Mouse (Mus musculus) thymus, postnatal 10 days (tissue): Measurements from ENCODE around the gene Msantd2.

Experiments used
- DNase-seq, 2 experiments: peaks; one replicate each; pipeline ENCODE4 v3.0.0; 2021; ENCODE audit warnings: low spot score in 2 of 2

The Msantd2 gene

GRCm38 (mm10) chr9:37504348-37504747 is 15.2 kb downstream of the Msantd2 start:
- no peak for DNase-seq

DNA sequence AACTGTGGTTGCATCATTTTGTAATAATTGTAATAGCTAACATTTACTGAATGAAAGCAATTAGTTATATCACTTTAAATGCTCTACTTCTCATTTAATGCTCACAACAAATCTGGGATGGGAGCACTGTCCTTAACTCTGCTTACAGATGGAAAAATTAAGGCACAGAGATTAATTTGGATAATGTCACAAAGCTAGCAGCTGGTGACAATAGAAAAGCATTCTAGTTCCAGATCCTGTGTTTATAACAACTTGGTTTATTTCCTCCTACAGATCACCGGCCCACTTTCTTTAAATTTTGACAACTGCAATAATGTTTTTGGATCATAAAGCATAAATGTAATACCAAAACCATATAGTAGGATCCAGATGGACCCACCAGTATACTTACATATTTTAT is 16.9 kb downstream of the Msantd2 start:
- DNase-seq: no peak

GRCm38 (mm10) chr9:37512097-37512496 is 23.0 kb downstream of the Msantd2 start:
- DNase-seq: no peak

DNA sequence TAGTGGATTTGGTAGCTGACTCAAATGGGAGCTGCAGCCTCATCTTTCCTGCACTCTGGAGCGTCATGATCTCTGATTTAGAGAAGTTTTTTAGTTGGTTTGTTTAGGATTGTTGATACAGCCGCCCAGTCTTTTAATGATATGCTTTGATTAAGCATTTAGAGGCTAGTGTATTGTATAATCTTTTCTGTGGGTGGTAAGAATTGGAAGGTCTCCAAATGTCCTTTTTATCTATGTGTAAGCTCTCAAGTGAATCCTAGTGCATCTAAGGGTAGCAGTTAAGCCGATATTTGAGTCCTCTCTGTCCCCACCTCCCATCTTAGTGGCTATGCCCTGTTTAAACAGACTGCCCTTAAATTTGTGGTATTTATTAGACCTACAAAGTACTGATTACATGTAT is 25.3 kb downstream of the Msantd2 start:
- no peak for DNase-seq

GRCm38 (mm10) chr9:37517467-37517866 is 28.3 kb downstream of the Msantd2 start:
- no peak for DNase-seq

DNA sequence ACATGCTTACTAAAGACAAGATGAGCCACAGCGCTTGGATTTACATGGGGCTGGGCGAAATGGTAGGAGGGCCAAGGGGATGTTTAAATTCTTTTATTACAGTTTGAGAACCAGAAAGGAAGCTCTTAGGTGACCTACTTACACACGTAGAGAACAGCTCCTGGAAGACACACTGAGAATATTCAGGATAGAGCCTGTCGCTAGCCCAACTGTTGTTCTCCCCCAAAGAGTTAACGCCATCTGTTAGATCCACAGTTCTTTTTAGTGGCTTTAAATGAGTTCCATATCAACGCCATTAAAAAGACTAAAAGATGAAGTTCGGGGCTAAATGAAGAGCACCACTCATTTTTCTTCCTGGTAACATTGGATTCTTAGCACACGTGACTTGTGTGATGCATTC is 29.9 kb downstream of the Msantd2 start:
- DNase-seq: no peak

DNA sequence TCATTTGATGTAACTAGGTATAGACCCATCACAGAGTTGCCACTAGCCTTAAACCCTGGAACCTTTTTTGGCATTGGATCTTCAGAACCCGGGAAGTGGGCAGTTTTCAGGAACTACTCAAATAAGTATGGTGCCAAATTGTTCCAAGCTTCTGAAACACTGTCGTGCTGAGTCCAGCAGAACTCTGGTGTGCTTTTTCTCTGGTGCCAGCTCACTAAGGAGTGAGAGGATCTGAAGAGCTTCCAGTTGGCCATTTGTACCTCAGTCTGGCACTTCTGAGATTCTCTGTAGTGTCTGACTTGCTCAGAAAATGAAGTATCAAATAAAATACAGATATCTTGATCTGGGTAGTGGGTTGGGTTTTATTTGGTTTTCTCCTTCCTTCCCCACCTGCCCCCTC is 30.9 kb downstream of the Msantd2 start:
- no peak for DNase-seq

DNA sequence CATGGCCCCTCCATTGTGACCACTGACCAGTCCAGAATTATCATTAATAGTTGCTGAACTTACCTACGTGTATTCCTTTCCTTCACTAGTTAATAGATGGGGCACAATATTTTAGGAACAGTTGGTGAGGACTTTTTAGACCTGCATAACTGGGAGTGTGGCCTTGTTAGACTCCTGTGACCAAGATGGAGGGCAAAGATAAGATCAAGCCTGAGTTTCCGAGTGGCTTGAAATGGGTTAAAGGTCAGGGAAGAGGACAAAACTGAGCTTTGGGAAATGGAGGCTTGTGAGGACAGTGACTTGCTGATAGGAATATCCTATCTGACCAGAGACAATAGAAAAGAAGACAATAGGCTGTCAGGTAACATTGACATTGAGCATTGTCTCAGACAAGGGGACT is 36.3 kb downstream of the Msantd2 start:
- DNase-seq: no peak

DNA sequence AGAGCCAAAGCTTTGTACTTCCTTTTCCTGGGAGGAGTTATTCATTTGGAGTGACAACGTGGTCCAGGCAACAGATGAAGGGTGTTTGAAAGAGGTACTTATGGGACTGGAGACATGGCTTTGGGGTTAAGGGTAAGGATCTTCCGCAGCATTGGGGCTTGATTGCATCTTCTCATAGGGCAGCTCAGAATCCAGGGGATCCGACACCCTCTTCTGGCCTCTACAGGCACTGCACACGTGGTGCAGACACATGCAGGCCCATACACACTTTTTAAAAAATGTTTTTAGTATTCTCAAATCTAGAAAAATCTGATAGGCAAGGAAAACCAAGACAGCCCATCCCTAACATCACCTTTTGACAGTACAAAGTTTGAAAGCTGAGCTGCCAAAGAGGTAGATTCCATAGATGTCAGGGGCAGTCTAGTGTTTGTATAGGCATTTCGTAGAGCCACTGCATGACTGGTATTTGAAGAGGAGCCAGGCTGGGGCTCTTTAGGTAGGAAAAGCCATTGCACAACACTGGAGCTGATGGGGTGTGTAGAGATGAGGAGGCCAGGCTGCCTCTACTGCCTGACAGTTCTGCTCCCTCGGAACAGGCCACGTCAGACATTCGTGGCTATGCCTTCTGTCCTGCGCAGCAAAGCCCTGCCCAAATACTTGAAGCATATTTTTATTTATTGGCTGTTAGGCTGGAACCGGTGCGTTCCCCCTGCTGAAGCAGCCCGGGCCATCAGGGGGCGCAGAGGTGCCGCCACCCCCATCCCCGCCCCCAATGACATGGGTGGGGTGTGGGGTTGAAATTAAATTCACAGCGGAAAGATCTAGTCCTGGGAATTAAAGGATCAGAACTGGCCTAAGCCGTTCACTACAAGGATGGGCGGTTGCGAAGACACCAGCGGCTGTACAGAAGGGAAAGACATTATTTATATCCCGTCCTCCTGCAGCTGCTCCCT is 37.6 kb downstream of the Msantd2 start:
- no peak for DNase-seq

DNA sequence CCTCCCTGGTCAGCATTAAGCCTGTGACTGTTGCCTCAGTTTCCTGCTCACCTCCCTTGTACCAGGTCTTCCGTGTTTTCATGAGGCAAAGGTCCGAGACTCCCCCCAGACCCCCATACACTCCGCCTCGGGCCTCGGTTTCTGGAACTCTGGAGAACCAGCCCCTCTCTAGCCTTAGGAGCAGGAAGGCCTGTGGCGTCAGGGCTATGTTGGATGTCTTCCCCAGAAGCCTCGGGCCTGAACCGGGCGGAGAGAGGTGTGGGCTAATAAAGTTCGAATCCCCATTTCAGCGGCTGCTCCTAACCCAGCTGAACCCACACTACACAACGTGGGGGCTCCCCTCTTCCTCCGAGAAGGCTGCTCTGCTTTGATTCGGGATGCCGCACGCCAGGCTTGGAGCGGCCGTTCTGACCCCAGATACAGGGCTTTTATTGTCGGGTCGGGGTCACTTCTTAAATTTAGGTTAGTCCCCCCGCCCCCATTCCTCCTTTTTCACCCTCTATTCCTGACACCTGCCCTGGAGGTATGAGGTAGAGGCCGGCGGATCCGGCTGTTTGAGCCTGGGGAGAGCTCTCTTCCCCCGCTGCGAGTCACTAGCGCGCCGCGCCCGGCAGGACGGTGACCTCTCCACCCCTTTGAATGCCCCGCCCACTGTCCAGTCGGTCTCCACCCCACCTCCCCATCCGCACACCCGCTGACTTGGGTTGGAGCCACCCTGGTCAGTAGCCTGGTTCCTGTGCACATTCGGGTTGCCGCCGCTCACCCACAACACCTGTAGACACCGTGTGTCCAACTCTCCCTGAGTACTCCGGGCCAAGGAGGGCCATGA is 38.5 kb downstream of the Msantd2 start, which contains the start of gene Esam:
Gene Esam (plus strand): TSS at position 683 of the 829 bp plus-strand sequence.
- no peak for DNase-seq

GRCm38 (mm10) chr9:37528225-37528970 is 39.3 kb downstream of the Msantd2 start:
- no peak for DNase-seq

DNA sequence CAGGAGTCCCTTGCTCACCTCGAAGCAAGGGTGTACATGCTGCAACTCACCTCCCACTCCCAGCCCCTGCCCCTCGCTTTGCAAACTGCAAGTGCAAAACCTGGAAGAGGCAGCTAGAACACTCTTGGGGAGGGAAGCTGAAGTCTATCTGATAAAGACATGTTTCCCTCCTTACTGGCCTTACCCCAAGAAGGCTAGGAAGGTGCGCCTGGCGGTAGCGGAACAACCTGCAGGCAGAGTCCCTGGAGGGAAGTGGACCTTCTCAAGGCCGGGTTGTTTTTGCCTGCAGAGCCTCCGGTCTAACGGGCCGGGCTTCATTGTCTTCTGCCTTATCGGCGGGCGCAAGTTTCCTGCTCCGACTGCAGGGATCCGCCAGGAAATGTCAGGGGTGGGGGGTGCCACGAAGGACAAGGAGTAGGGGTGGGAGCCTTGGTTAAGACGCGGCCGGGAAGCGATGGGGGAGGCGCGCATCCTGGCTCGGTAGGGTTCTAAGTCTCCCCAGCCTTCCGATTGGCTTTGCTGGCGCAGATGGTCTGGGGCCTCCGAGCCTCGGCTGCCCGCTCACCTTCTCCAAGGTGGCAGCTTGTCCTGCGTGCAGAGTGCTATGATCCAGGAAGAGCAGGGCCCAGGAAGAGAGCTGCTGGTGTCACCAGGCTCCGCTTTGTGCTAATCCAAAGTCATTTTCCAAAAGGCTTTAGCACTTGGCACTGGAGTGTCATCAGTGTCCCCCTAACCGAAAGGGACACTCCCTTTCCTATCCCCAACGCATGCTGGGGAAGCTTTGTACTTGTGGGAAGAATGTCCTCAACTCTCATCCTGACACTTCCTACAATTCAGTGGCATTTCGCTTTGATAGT is 41.1 kb downstream of the Msantd2 start:
- no peak for DNase-seq

GRCm38 (mm10) chr9:37530888-37531705 is 42.0 kb downstream of the Msantd2 start:
- DNase-seq: no peak

DNA sequence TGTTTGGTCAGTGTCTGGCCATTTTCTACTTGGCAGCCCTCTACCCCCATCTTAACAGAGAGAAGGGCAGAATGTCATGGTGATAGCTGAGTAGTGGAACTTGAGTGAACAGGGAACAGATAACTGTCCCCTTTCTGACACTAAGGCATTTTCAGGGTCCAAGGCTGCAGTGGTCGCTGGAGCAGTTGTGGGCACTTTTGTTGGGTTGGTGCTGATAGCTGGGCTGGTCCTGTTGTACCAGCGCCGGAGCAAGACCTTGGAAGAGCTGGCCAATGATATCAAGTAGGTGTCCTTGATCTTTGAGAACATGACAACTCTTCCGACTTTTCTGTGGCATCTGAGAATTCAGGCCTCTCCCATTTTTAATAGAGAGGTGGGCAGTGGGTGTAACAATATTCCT is 47.7 kb downstream of the Msantd2 start:
- DNase-seq: no peak

GRCm38 (mm10) chr9:37537658-37538250 is 48.6 kb downstream of the Msantd2 start:
- no peak for DNase-seq

GRCm38 (mm10) chr9:37539170-37540025 is 50.3 kb downstream of the Msantd2 start, which contains the start of gene Vsig2:
Gene Vsig2 (plus strand): TSS chr9:37539255.
- DNase-seq: no peak

DNA sequence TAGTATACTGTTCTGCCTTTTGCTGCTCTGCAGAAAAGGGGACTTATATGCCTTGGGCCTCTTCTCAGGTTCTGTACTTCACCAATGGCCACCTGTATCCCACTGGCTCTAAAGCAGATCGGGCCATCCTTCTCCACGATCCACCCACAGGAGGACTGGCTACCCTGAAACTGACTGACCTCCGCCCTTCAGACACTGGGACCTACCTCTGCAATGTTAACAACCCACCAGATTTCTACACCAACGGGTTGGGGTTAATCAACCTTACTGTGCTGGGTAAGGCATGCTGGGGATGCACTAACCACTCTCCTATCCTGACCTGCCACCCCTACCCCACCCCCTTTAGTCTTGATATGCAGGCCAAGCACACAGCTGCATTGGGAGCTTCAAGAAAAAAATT is 51.1 kb downstream of the Msantd2 start:
- DNase-seq: no peak

DNA sequence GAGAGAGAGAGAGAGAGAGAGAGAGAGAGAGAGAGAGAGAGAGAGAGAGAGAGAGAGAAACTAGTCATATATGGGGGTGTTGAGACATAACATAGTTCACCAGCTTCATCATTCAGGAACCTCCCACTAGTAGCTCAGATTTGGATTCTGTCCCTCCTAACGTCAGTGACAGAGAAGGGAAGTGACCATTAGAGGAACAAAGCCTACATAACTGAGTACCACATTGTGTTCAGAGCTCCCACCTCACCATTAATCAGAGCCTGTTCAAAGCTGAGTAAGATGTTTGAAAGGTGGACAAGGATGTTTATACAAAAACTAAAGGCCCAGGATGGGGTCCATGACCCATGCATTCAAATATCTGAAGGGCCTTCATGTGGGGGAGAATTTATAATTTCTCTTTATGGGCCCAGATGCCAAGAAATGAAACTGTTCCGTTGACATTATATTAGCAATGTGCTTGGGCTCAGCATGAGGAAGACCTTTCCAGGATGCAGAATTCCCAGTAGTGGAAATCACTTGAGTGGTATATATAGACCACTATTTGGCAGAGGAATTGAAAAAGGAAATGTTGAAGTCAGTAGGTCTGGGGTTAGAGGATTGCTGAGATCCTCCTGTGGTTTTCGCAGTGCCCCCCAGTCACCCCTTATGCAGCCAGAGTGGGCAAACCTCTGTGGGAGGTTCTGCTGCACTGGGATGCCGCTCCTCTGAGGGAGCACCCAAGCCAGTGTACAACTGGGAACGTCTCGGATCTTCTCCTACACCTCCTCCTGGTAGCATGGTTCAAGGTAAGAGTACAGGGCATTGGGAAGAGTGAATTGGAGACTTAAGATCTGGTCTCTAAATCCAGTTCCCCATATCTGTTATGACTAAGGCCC is 51.8 kb downstream of the Msantd2 start:
- DNase-seq: no peak
